Mouse (Mus musculus): Measurements from ENCODE around the gene Gatm.

GRCm38 (mm10) chr2:122591213-122591612 is 19.9 kb downstream of the Gatm start:
- TF ChIP-seq CTCF (IDR thresholded peaks at IDR 0.05; ENCODE audit: low read depth): no peak
- peak; percentile 65; the same call in 1 of the 2 replicates for TF ChIP-seq EP300 (IDR thresholded peaks at IDR 0.05; ENCODE audit: low read depth)
